Mouse (Mus musculus) kidney, postnatal 0 days (tissue): Measurements from ENCODE around the gene Sohlh1. TPM values are rescaled to one million over a fixed set of nuclear protein-coding genes. Genes with fewer than 3 reads are reported as not detected.
"Not testable (repeated sequence)": the region's sequence is repeated elsewhere in the genome, so short reads cannot be mapped to it uniquely, and the experiment has no call there.

Experiments
- ATAC-seq: fragments of 200-750 bp; cut with Nextera tagmentation; replicated peaks from 2 replicates; pipeline ENCODE4 v1.8.0; 2017; ENCODE audit warnings: low read depth, moderate number of reproducible peaks, moderate TSS enrichment, moderate library complexity; ENCODE audit not compliant: low FRiP score
- DNase-seq: peaks from one replicate; pipeline ENCODE4 v3.0.0-alpha.2; 2016; ENCODE audit warnings: low spot score
- H3K27ac ChIP-seq: fragments of 300-500 bp; sonication (generic); 2 replicates; pipeline ENCODE4 v1.5.1; 2014; ENCODE audit warnings: mild to moderate bottlenecking
- H3K27me3 ChIP-seq: fragments of 300-500 bp; sonication (generic); 2 replicates; pipeline ENCODE4 v1.6.1; 2014; ENCODE audit warnings: low read length, mixed read lengths; ENCODE audit not compliant: insufficient read depth
- H3K36me3 ChIP-seq: fragments of 300-500 bp; sonication (generic); 2 replicates; pipeline ENCODE4 v1.6.1; 2014; ENCODE audit warnings: low read length, mixed read lengths; ENCODE audit not compliant: insufficient read depth
- H3K4me1 ChIP-seq: fragments of 300-500 bp; sonication (generic); replicated peaks from 2 replicates; pipeline ENCODE4 v1.6.1; 2014; ENCODE audit warnings: antibody characterized with exemption, low read length, mixed read lengths; ENCODE audit not compliant: insufficient read depth
- H3K4me2 ChIP-seq: fragments of 300-500 bp; sonication (generic); 2 replicates; pipeline ENCODE4 v1.6.1; 2014; ENCODE audit warnings: mild to moderate bottlenecking, low read length, moderate library complexity, mixed read lengths
- H3K4me3 ChIP-seq: fragments of 300-500 bp; sonication (generic); replicated peaks from 2 replicates; pipeline ENCODE4 v1.5.1; 2014; ENCODE audit warnings: low read depth, low read length
- H3K9ac ChIP-seq: fragments of 300-500 bp; sonication (generic); 2 replicates; pipeline ENCODE4 v1.6.1; 2014; ENCODE audit warnings: low read depth, low read length
- H3K9me3 ChIP-seq: fragments of 300-500 bp; sonication (generic); replicated peaks from 2 replicates; pipeline ENCODE4 v1.6.1; 2016; ENCODE audit warnings: low read length, inconsistent platforms, mixed read lengths
- CTCF ChIP-seq: IDR thresholded peaks from 2 replicates; pipeline ENCODE4 v1.5.1; 2016; ENCODE audit warnings: antibody characterized with exemption, low read depth, mild to moderate bottlenecking, moderate library complexity
- WGBS: fragments of 180-500 bp; shearing (Covaris S2); extraction: QIAGEN DNeasy Blood & Tissue Kit; methylation state at CpG from one replicate; pipeline ENCODE4 v1.1.7; 2014; 5-methylcytosine and 5-hydroxymethylcytosine counted together
- polyA plus RNA-seq: library from polyadenylated mRNA; unstranded; fragments of >200 nt; fragmentation: Nextera tagmentation; extraction: Ambion mirVana; gene quantifications from 2 replicates; pipeline ENCODE4 v1.2.1, GENCODE M21; 2015

Gene Sohlh1
- polyA plus RNA-seq, 1 experiment from 2014 or later, result not detected

GRCm38 (mm10) chr2:25828344-25828947 is 18.6 kb downstream of the Sohlh1 start:
- H3K4me2 ChIP-seq, result no peak overlapping the region
- H3K27me3 ChIP-seq, result no peaks in the 10 kb centered on the region
- WGBS, result 76% methylated on average over 8 of the region's 8 CpGs
- DNase-seq (no peak), ATAC-seq (no peak)
- no peaks in the 10 kb centered on the region for H3K9me3 ChIP-seq
- no peaks in the 10 kb centered on the region for H3K4me1 ChIP-seq
- no peak overlapping the region for H3K4me3 ChIP-seq
- TF ChIP-seq CTCF, result no peak
- no peak overlapping the region for H3K9ac ChIP-seq
- no peak overlapping the region for H3K27ac ChIP-seq
- no peaks in the 10 kb centered on the region for H3K36me3 ChIP-seq

GRCm38 (mm10) chr2:25824751-25825150 is 22.3 kb downstream of the Sohlh1 start:
- 90% methylated on average over 3 of the region's 3 CpGs for WGBS

GRCm38 (mm10) chr2:25822806-25823205 is 24.2 kb downstream of the Sohlh1 start, which contains the start of gene Lcn9:
Gene Lcn9 (plus strand): TSS chr2:25823153.
- Histone ChIP-seq H3K4me2 (no peak within 1 kb of the TSS), H3K36me3 (no peaks in the 10 kb centered on the region), H3K4me1 (no peaks in the 10 kb centered on the region), H3K27me3 (no peaks in the 10 kb centered on the region), H3K9ac (no peak within 1 kb of the TSS), H3K27ac (no peak within 1 kb of the TSS), H3K4me3 (no peak within 1 kb of the TSS), H3K9me3 (no peaks in the 10 kb centered on the region)
- no peak for DNase-seq
- 75% methylated on average over 1 of the region's 1 CpGs for whole genome bisulfite sequencing
- TF ChIP-seq CTCF, result no peak
- ATAC-seq, result no peak

More at GRCm38 (mm10) chr2:25824751-25825150, 22.3 kb downstream of the Sohlh1 start:
- no peak for ATAC-seq
- DNase-seq, result no peak
- H3K27ac ChIP-seq, result no peak overlapping the region
- H3K4me1 ChIP-seq, result no peaks in the 10 kb centered on the region
- H3K36me3 ChIP-seq, result no peaks in the 10 kb centered on the region
- H3K4me2 ChIP-seq, result no peak overlapping the region
- H3K27me3 ChIP-seq, result no peaks in the 10 kb centered on the region
- no peak overlapping the region for H3K9ac ChIP-seq
- H3K4me3 ChIP-seq, result no peak overlapping the region
- TF ChIP-seq CTCF, result no peak
- no peaks in the 10 kb centered on the region for H3K9me3 ChIP-seq

GRCm38 (mm10) chr2:25815748-25816147 is 31.3 kb downstream of the Sohlh1 start, which contains the start of gene Glt6d1:
Gene Glt6d1 (minus strand): TSS chr2:25815848.
- not testable (repeated sequence) for H3K9ac ChIP-seq, H3K27me3 ChIP-seq, H3K4me1 ChIP-seq, H3K9me3 ChIP-seq, ATAC-seq, H3K27ac ChIP-seq, DNase-seq, H3K4me3 ChIP-seq, H3K4me2 ChIP-seq, H3K36me3 ChIP-seq
- 82% methylated on average over 1 of the region's 1 CpGs for WGBS

- DNase-seq (no peak), ATAC-seq (no peak)
- peak; percentile 32; the same call in 1 of the 2 replicates for TF ChIP-seq CTCF
- H3K4me2 ChIP-seq, result no peak overlapping the region
- WGBS, result 81% methylated on average over 5 of the region's 5 CpGs
- no peak overlapping the region for H3K27ac ChIP-seq
- H3K4me3 ChIP-seq, result no peak overlapping the region
- H3K36me3 ChIP-seq, result no peaks in the 10 kb centered on the region
- no peaks in the 10 kb centered on the region for H3K9me3 ChIP-seq
- no peaks in the 10 kb centered on the region for H3K27me3 ChIP-seq
- no peak overlapping the region for H3K9ac ChIP-seq
- H3K4me1 ChIP-seq, result no peaks in the 10 kb centered on the region
Measured at GRCm38 (mm10) chr2:25813364-25813763, 33.7 kb downstream of the Sohlh1 start.

GRCm38 (mm10) chr2:25811711-25812110 is 35.3 kb downstream of the Sohlh1 start:
- Histone ChIP-seq H3K27ac (no peak overlapping the region), H3K4me2 (no peak overlapping the region), H3K36me3 (no peaks in the 10 kb centered on the region), H3K9me3 (no peaks in the 10 kb centered on the region), H3K27me3 (no peaks in the 10 kb centered on the region), H3K4me3 (no peak overlapping the region), H3K4me1 (no peaks in the 10 kb centered on the region), H3K9ac (no peak overlapping the region)
- DNase-seq (no peak), ATAC-seq (no peak)
- WGBS, result 70% methylated on average over 2 of the region's 2 CpGs
- TF ChIP-seq CTCF, result no peak

- no peaks in the 10 kb centered on the region for H3K4me1 ChIP-seq
- no peak for DNase-seq
- no peak overlapping the region for H3K27ac ChIP-seq
- WGBS, result 24% methylated on average over 5 of the region's 5 CpGs
- no peak overlapping the region for H3K4me2 ChIP-seq
- TF ChIP-seq CTCF, result no peak
- no peaks in the 10 kb centered on the region for H3K9me3 ChIP-seq
- no peaks in the 10 kb centered on the region for H3K36me3 ChIP-seq
- no peak overlapping the region for H3K9ac ChIP-seq
- no peaks in the 10 kb centered on the region for H3K27me3 ChIP-seq
- ATAC-seq, result no peak
- no peak overlapping the region for H3K4me3 ChIP-seq
Measured at GRCm38 (mm10) chr2:25798065-25798464, 49.0 kb downstream of the Sohlh1 start.
